Mouse (Mus musculus): ENCODE results near the gene Dnajc4.

Dnajc4 gene

DNA sequence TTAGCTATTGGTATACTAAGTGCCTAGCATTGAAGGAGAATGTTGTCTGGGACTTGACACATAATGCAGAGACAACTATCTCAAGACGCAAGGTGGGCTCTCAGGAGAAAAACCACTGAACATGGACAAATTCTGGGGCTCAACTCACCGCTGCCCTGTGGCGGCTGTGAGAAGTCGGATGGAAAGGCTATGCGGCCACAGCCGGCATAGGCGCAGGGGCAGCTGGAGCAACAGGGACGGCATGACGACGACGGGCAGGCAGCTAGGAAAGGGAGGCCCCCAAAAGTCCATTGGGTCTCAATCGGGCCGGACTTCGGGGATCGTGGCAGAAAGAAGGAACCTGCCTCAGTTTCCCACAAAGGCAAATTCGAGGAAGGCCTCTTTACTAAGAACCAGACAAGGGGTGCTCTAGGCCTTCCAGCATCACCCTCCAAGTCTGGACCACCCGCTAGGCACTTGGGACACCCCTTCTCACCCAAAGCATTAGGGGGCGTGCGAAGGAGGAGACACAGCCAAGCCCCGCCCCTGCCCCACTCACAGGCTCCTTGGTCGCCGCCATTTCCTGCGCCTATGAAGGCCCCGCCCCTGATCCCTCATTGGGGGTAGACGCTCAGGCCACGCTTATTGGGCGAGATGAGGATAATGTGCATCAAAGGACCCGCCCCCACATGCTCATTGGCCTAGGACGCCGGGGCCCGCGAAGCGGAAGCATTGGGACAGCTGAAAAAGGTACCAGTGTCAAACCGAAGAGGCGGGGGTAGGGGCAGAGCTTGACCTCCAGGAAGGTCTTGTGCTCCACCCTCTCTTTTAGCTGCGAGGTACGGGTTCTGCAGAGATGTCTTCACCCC, at the start of gene Dnajc4:
Gene Dnajc4, minus strand, starts transcription at position 562 of the 848 bp plus-strand sequence.
- peak; percentile 93 for DNase-seq

DNA sequence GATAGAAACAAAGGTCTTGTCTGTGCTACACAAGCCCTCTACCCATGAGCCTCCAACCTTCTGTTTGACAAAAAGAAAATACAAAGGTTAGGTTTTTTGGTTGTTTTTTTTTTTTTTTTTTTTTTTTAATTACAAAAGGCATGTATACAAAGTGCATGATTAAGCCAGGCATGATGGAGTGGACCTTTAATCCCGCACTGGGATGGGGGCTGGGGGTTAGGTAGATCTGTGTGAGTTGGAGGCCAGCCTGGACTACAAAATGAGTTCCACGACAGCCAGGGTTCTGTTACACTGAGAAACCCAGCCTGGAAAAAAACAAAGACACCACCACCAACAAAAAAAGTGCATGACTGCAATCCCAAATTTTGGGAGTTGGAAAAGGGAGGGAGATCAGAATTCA, 48.8 kb upstream of the Dnajc4 start:
- no peak for DNase-seq

DNA sequence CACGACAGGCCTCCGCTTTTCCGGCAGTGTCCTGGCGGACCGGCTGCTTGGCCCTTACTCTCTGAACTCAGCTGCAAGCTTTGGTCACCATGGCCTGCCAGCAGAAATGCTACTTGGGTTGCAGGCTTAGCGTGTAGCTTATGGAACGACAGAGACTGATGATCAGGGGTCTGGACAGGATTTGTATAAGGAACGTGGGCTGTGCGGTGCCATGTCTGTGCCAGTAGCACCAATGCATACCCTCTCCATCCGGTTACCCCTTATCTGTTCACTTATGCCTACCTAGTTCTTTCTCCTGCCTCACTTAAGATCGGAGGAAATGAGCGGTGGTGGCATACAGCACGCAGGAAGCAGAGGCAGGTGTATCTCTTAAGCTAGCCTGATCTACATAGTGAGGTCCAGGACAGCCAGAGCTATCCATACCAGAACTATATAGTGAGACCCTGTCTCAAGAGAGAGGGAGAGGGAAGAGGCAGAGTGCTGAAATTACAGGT, 48.3 kb upstream of the Dnajc4 start:
- DNase-seq, result no peak

DNA sequence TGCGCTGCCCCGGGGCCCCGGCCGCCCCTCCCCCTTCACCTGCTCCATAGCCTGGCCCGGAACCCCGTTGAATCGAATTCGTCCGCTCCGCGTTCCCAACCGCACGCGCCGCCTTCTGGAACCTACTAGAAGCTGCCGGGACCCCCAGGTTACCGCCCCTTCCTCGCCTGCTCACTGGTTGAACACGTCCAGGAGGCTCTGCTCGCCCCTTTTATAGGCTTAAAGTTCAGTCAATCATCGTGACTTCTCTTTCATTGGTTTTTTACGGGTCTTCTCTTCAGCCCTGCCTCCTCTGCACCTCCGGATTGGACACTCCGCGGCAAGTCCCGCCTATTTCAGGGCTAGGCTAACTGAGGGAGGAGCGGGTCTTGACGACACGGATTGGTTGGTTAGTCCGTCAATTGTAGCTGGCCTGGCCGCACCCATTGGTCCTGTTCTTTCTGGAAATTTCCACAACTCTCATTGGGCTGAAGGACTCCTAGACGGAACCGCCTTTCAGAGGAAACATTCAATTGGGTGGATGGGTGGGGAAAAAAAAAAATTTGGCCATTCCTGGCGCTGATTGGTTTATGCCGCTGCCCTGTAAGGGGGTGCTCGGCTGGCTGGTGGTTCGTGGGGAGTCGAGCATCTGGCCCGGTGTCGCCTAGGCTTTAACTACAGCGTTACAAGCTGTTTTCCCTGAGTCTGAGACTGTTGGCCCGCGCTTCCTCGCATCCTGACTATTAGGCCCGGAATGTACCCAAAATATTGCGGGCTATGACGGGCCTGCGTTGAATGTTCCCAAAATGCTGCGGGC, 47.7 kb upstream of the Dnajc4 start, which contains the start of gene Stip1:
Gene Stip1, minus strand, starts transcription at position 127 of the 796 bp plus-strand sequence.
- DNase-seq, result peak; percentile 96

DNA sequence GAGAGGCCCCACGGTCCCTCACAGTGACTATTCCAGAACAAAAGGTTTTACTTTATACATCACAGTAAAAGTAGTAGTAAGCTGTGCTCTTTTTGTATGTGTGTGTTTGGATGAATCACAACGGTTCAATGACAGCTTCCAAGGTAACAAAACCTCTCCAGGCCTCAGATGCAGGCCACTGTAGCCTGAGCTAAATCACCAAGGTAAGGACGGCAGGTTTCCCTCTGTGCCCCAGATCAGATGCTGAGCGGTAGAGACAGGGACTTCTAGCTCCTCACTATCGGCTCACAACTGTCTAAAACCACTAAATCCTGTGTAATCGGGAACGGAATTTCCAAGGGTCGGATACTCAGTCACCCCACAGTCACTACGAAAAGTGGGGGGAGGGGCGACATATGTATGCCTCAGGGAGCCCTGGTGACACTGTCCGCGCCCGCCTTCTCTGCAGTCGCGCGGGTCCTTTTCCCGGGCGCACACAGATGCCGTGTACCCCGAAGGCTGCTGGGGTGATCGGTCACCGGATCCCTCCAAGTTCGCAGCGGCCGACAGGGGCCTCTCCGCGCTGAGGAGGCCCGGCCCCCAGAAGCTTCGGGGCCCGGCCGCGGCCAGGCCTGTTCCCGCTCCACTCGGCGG, 46.8 kb upstream of the Dnajc4 start:
- peak; percentile 61 for DNase-seq

DNA sequence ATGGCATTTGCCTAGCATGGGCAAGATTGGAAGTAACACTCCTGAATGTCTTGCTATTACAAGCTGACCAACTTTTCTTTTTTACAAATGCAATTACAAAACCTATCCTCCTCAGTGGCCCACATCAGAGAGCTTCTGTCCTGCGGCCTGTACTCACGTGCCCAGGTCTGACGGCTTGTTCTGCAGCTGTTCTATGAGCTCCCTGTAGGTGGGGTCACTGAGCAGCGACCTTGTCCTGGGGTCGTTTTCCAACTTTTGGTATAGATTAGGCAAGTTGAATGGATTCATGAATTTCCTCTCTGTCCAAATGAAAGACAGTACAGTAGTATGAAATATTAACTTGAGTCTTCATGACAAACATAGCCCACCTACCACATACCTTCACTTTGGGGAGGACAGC, 41.6 kb upstream of the Dnajc4 start:
- DNase-seq, result no peak

DNA sequence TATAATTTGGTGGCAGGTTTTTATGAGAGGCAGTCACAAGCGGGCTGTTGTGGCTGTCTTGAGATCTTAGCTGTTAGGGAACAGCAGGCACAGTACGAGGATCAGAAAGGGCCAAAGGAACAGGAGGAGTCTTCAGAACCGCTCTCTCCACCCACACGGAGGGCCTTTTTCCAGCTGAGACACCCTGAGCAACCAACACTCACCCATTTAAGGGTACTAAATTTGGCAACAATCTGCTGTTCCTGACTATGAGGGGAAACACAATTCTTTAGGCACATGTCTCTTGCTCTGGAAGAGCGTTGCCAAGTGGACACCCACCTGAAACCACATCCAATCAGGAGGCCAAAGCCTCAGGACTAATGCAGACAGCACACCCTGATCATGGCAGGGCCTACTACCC, 37.2 kb upstream of the Dnajc4 start:
- DNase-seq, result no peak

DNA sequence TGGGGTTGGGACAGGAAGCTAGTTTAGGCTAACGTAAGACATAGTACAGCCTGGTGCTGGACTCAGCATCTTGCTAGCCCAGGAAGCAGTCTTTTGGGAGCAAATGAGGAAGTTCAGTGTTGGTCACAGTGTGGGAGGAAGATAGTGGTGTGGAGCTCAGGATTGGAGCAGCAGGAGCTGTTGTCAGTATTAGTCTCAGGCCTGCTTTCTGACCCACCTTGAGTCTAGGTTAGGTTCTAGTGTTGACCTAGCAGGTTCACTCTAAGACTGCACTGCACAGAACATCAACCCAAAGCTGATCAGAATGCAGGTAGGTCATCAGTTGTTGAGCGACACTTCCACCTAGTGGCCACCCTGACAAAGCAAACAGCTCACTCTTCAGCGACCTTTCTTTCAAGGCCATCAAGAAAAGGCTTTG, 27.9 kb upstream of the Dnajc4 start:
- DNase-seq, result no peak

DNA sequence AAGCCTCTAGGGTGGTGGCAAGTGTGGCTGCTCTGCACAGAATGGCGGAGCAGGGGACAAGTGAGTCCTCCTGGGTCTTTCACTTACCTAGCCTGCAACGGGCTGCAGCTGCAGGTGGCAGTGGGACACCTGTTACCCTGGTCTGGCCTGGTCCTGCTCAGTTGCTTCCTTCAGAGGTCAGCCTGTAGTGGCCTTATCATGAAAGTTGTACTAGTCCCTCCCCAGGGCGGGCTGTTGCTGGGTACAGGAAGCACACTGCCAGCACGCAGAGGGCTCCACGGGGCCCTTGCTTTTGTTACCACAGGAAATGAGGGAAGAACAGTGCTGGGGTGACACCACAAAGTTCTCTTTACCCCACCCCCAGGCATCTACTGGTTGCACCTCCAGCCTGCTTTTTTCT, 26.8 kb upstream of the Dnajc4 start, which contains the start of gene Fermt3:
Gene Fermt3, minus strand, starts transcription at position 279 of the 400 bp plus-strand sequence.
- DNase-seq, result no peak

DNA sequence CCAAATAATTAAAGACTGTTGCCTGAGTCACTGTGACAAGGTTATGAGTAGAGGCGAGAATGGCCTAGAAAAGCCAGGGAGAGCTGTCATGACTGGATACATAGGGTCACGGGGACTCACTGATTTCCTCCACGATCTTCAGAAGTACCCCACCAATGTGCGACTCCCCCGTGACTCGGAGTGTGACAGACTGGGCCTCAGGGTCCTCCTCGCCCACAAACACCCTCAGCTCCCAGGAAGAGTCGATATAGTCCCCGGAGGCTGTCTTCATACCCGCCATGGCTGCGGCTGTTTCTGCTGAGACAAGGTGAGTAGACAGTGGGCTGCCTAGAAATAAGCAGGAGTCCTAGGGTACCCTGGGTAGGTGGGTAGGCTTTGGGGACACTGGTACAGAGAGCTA, 26.2 kb upstream of the Dnajc4 start:
- no peak for DNase-seq

DNA sequence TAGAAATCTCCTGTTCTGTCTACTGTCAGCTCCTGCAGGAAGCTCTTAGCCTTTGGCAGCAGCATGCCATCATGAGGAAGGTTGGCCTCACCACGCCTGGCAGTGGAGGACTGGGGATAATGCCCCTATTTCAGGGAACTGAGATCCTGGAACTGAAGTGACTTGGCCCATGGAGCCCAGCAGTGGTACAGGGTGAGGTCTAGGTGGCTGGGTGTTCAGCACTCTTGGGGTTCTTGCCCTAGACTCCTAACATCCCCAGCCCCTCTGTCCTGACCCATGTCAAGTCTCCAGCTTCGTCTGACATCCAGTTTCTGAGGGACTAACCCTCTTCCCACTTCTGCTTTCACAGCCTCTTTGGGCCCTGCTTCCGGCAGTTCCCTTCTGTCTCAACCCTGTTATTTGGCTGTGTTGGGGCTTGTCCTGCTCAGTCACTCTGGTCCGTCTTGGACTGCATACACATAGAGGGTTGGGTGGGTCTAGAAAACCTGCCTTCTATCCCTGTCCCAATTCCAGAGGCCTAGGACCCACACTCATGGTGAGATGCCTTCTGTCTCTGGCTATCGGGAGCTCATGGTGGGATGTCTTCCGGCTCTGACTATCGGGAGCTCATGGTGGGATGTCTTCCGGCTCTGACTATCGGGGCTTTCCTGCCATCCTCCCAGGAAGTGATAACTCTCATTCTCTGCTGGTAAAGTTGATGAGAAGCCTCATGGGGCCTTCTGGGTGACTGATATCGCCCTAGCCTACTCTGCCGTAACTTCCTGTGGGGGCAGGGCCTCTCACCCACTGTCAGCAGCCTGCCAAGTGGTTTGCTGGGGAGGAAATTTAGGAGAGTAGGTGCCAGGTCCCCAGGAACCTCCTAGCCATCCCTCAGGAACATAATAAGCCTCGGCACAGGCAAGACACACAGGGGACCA, 25.4 kb upstream of the Dnajc4 start:
- no peak for DNase-seq

DNA sequence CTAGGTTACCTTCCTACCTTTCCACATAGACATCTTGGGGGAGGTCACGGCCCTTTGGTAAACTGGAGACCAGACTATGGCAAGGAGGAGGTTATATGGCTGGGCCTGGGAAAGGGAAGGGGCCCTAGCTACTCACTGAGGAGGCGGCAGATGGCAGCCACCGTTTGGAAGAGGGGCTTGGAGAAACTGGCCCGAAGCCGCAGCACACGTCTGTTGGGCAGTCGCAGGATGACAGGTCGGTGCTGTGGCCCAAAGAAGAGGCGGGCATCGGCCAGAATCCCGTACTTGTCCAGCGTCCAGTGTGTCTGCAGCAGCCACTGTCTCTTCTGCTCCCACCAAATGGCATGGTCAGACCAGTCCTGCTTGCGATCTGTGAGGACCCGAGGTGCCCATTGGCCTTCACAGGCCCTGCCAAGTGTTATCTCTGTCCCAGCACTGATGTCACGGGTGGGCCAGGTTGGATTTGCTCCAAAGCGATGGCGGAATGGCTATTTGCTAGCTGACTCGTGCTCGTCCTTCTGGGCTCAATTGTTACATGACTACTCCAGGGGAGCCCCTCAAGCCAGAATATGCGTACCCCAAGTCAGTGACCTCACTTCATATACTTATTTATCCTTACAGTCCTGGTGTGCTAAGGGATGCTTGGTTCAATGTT, 22.2 kb upstream of the Dnajc4 start:
- DNase-seq, result no peak

DNA sequence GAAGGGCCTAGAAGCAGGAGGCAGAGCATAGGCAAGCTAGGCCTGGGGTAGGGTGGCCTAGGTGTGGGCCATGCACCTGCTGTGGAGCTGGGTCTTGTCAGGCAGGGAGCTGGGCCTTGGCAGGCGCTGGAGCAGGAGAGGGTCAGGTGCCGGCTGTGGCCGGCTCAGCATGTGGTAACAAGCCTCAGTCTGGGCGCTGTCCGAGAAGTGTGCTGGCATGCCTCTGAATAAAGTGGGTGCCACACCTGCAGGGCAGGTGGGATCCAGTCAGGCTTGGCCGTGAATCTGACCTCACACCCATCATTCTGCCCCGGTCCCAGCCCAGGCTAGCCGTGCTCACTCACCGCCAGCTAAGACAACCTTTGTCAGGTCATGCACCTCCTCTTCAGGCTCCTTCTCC, 21.6 kb upstream of the Dnajc4 start:
- no peak for DNase-seq

DNA sequence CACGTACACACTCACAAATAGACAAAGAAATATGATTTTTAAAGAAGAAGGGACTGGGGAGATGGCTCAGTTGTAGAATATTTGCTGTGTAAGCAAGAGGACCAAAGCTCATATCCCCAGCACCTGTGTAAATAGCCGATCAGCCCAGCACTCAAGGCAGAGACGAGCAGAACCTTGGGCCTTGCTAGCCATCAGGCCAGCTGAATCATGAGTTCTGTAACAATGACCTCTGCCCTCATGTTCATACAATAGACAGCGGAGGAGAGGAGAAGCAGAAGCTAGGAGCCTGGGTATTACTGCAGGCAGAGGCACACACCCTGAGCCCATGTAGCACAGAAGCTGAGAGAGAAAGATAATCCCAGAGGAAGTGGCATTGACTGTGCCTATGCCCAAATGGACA, 20.1 kb upstream of the Dnajc4 start:
- DNase-seq, result no peak

DNA sequence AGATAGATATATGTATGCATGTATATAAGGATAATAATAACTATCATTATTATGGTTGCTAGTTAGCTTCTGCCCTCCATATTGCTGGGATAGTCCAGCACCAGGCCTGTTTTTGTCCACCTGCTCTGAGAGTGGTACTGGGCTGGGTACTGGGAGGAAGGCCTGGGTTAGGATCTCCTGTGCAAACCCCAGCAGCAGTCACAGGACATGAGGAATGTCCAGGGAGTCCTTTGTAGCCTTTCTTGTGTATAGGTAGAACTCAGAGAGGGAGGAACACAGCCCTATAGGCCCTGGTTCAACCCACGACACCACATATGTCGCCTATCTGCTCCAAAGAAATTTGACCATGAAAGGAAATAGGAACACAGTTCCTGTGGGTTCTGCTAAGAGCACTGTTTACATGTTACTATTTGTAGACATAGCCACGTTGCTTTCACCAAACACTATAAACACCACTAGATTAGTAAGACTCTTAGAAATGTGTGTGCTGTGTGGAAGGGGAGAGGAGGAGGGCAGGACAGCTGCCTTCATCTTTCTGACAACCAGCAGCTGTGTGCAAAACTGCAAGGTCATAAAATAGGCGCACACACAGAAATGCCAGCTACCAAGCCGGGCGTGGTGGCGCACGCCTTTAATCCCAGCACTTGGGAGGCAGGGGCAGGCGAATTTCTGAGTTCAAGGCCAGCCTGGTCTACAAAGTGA, 14.7 kb upstream of the Dnajc4 start:
- DNase-seq, result no peak

DNA sequence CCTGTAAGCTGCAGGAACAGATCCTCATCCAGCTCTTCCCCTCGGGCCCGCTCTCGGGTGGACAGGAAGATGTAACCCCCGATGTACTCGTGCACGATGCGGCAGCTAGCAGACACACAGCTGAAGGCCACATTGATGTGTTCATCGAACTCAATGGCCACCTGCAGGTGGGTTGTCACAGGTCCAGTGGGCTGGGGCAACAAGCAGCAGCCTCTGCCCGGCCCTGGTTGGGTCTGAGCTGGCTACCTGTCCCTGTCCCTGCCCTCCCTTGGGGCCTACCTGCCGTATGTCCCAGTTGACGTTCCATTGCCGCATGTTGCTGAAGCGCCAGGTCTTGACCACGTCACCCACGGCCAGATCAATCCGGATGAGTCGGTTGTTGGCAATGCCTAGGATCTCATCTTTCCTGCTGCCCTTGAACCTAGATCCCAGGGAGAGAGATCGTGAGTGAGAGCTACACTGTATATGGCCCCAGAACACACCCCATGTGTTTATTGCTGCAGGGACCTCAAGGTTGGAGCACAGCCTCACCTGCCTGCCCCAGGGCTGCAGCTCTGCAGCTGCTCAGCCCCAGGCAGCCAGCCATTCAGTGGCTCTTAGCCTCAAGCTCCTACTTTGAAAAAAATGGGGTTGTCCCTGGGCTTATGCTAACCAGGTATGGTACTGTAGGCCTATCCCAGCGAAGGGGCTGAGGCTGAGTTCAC, 7.1 kb upstream of the Dnajc4 start:
- no peak for DNase-seq

DNA sequence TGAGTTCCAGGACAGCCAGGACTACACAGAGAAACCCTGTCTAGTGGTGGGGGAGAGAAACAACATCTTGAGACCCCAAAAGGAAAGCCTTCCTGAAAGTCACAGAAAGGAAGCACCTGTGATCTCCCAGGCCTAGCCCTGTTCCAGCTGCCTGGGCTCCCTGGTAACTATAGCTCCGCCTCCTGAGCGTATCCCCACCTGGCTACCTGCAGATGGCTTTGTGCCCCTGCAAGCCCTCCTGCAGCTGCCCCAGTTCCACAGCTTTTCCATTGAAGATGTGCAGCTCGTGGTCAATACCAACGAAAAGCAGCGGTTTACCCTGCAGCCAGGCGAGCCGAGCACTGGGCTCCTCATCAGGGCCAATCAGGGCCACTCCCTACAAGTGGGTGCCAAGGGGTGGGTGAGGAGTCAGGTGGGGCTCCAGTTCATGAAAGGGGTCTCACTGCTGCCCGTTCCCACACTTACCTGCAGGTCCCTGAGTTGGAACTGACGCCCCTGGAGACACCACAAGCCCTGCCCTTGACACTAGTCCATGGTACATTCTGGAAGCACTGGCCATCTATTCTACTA, 5.4 kb upstream of the Dnajc4 start:
- no peak for DNase-seq

DNA sequence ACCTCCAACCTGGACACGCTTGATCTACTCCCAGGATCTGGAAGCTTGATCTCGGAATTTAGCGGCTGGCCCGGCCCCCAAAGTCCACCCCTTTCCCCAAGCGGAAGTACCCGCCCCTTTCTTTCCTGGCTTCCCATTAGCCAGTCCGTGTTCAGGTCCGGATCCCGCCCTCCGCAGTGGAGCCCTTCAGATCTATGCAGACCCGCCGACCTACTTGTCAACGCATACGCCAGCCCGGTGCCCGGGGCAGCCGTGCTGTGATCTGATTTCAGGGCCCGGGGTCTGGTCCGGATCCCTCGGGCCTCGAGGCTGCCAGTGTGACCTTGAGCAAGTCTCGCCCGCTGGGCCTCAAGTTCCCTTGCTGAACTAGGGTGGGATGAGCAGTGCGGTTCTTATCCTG, 3.6 kb upstream of the Dnajc4 start, which contains the start of the genes Nudt22 and Trpt1:
Gene Nudt22, minus strand, starts transcription at position 112 of the 400 bp plus-strand sequence.
Gene Trpt1, plus strand, starts transcription at position 126 of the 400 bp plus-strand sequence.
- DNase-seq, result peak; percentile 73

DNA sequence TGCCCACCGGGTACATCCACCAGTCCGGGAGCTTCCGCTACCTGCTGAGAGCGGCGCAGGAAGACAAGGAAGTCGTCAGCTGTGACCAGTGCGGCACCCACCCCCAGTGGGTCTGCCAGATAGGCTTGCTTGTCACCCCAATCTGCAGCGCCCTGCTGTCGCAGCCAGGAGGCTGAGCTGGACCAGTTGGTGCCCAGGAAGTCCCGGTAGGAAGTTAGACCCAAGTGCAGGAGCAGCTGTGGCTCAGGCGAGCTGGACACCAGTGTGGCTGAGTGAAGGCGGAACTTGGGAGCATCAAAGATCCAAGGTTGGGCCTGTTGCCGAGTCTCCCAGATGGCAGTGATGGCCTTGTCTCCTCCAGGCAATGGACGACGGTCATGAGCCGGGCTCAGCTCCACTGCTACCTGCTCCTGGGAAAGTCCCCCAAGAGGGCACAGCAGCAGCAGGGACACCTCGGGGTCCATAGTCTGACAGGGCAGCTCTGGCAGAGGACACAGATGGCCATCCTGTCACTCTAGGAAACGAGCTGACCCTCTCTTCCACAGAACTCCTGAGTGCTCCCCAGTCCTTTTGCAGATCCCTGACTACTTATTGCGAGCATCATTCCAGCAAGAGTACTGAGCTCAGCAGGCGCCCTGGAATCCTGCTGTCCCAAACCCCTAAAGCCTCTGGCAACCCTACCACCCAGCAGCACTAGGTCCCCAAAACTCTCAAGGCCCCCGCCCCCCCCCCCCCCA, 3.1 kb upstream of the Dnajc4 start:
- no peak for DNase-seq
